Mouse (Mus musculus): ENCODE data around the gene Hs1bp3. TPM values are rescaled to one million over a fixed set of nuclear protein-coding genes. Genes with fewer than 3 reads are reported as not detected.

The Hs1bp3 gene
- polyA plus RNA-seq (2012; rRNA removed): 16.7 and 19.7 TPM in 2 replicates

DNA sequence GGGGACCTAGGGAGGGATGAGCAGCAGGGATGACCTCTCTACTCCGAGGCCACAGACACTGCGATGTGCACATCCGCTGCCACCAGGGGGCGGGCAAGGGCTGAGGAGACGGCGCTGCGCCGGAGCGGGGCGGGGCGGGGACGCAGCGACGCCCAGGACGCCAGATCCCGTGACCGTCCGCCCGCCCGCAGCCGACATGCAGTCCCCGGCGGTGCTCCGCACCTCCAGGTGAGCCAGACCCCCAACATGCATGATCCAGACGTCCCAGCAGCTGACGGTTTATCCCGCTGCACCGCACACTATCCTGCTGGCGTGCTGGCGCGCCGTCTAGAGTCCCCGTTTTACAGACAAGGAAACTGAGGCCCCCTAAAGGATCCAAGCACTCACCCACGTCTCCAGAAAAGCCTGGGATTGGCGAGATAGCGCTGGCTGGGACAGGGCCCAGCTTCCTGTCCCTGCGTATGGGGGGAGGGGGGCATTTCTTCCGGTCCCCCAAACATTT, at the start of gene Hs1bp3:
Hs1bp3 (plus strand) TSS at position 163 of the 502 bp plus-strand sequence.
- DNase-seq (ENCODE audit: low spot score): peak; percentile 77

DNA sequence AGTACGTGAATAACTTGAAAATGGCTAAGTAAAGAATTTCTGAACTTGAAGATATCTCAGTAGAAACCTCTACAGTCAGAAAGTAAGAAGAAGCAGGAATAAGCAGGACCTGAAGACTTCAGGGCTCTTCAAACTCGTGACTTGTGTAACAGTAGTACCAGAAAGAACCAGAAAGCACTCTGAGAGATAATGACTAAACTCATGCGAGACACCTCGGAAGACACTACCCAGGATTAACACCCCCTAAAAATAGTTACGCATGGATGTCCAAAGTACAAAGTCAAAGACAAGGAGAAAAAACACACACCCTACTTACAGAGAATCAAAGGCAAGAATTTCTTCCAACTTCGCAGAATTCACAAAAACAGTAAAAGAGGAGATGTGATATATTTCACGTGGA, 46.9 kb upstream of the Hs1bp3 start:
- no peak for DNase-seq (ENCODE audit: low spot score)

DNA sequence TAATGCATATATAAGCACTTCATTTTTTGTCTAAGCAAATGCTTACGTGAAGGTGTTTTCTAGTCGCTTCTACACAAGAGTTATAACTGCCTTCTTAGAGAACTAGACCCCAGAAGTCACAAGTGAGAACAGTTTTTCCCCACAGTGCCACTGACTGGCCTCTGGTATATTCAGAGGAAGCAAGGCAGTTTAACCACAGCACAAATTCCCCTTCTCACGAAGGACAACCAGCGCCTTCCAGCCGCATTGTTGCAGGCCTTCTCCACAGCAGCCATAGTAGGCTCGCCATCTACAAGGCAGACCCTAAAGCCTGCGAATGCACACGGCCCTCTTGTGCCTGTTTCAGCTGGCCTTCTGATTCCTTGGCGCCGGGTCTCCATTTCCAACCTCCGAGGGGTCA, 43.6 kb upstream of the Hs1bp3 start:
- DNase-seq (ENCODE audit: low spot score): no peak

DNA sequence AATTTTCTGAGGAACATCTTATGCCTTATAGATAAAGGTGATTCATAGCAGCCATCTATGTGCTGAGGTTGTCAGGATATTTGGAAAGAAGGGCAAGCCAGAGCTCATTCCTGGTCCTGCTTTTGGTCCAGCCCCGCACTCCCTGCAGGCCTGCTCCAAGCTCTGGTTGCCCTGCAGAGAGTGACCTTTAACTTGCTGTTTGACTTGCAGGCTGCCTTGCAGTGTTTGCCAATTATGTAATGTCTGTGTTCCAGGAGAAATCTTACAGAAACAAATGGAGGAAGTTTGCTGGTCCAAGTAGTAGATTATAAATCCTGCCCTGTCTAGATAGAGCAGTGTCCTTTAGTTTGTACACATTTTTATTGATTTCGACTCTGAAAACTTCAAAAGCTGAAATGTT, 41.8 kb upstream of the Hs1bp3 start:
- DNase-seq (ENCODE audit: low spot score): no peak

DNA sequence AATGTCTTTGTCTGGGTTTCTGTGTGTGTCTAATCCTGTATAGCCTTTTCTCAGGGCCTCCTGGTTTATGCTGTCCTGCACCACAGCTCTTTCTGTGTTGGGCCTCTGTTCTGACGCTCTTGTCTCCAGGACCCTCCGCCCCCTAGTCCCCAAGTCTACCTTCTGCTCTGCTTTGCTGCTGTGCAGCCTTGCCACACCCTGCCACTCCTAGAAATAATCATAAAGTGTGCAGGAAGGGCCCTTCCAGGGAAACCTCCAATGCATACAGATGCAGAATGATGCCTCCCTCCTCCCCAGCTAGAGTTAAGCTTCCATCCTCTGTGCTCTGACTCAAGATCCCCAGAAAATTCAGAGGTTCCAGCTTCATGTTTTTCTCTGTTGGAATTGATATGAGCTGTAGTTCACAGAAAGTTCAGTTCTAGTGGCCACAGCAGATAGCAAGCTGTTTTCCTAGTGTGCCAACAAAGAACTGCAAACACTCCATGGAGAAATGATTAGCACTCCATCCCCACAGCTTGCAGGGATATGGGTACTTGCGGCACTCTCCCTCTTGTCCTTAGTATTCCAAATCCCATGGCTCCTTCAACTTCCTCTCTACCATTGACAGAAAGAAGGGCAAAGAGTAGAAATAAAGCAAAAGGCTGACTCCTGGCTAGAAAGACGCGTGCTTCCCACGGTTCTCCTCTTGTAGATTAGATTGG, 39.6 kb upstream of the Hs1bp3 start:
- no peak for DNase-seq (ENCODE audit: low spot score)

DNA sequence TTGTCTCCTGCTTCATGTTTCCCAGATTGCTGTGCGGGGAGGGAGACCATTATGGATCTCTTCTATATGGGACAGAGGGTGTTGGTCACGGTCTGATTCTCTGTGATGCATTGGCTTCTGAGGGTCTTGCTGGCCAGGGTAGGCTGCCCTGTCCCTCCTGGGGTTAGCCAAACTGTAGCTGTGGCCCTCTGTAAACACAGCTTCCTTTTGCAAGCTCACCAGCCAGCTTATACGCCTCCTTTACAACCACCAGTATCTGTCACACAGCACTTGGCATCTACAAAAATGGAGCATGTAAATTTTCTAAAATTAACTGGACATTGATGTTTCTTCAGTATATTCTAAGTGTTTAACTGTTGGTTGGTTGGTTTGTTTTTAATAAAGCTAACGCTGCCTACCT, 37.8 kb upstream of the Hs1bp3 start:
- no peak for DNase-seq (ENCODE audit: low spot score)

DNA sequence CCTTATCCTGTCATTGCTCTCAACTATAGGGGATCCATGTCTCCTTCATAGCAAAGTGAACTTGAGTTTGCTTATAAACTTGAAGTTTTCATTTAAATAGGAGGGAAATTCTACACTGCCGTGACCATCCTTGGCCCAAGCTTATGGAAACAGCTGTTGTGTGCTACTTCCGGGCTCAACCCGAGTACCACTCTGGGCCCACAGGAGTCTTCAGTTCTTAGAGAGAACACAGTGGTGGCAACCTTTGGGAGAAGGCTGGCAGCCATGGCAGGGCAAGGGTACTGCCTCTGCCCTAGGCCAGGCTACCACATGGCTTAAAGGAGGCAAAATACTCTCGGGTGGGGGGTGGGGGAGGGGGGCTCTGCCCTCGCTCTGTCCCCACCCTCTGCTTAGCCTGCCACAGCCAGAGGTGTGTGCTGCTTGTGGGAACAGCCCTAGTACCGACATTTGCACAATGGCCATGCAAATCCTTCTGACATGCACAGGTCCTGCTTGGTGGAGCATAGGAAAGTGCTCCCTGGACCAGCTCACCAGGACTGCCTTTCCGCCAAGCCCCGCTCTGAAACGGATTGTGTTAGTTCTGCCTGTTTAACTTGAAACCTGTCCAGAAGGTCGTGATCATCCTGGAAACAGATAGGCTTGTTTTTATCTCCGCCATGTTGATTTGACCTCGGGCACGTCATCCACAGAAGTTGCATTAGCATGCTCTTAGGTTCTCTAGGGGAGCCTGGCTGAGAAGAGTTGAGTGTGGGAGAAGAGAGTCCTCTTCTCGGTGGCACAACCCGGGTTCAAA, 31.8 kb upstream of the Hs1bp3 start:
- no peak for DNase-seq (ENCODE audit: low spot score)

DNA sequence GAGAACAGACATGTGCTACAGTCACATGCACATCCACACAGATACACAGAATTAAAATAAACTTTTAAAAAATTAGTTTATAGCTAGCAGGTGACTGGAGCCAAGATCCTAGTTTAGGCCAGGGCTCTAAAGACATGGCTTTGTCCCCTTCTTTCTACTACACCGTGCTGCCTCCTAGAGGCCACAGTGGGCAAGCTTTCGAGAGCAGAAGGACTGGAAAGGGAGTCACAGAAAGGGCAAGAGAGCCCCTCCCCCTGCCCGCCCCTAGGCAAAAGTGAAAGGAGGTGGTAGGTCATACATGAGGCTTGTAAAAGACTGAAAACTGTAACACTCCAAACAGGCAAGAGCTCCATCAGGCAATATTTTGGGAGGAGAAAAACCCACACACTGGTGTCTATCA, 25.3 kb upstream of the Hs1bp3 start:
- no peak for DNase-seq (ENCODE audit: low spot score)

DNA sequence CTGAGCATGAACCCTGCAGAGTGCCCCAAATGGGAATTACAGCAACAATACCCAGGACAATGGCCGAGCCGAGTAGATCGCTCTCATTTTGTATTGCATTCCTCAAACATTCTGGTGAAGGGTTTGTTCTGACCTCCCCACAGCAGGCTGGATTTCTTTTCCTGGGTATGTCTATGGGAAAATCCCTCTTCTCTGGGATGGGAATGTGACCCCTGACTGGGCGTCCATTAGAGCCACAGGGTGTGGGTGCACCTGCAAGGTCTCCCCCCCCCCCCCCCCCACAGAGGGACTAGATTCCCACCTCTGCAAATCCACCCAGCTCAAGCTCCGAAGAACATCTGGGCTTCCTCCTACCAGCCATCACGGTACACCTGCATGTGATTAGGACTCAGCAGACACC, 24.1 kb upstream of the Hs1bp3 start:
- DNase-seq (ENCODE audit: low spot score): no peak

DNA sequence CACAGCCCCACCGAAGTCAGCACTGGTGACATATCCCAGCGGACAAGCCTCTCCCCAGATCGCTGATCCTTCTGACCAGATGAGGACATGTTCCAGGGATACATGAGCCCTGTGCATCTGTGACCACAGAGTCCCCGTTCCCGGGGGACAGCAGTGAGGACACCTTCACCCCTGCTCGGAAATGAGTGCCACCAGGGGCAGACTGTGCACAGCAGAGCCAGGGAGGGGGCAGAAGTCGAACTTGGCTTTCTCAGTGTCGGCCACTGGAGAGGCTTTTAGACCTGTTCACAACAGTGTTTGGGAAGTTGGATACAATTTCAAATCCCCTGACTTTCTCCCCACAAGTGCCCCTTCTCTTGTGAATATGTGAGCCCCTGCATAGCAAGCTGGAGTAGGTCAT, 23.7 kb upstream of the Hs1bp3 start:
- no peak for DNase-seq (ENCODE audit: low spot score)

DNA sequence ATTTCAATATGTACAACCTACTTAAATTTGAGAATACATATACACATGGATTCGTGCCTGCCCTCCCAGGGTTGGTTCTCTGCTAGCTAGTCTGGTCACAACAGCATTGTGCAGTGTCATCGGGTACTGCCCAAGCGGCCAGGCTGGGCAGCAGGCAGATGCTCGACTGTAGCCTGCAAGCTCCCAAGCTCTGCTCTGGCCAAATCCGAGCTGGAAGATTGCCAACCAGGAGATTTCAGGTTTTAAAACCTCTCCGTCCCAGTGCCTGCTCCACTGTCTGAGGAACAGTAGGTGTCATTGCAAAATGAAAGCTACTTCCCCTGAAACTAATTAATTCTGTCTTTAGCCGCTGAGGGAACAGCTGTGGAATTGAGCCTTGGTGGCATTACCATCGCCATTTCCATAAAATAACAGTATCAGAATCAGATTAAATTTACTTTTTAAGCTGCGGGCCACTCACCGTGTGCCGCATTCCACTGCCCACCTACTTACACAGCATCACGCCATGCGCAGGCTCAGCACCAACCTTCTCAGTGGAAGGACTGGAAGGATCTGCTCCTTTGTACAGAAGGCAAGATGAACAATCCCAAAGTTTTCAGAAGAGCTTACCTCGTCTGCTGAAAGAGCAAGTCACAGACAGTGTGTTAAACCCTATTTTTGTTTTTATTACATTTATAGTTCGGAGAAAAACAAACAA, 21.9 kb upstream of the Hs1bp3 start:
- no peak for DNase-seq (ENCODE audit: low spot score)

DNA sequence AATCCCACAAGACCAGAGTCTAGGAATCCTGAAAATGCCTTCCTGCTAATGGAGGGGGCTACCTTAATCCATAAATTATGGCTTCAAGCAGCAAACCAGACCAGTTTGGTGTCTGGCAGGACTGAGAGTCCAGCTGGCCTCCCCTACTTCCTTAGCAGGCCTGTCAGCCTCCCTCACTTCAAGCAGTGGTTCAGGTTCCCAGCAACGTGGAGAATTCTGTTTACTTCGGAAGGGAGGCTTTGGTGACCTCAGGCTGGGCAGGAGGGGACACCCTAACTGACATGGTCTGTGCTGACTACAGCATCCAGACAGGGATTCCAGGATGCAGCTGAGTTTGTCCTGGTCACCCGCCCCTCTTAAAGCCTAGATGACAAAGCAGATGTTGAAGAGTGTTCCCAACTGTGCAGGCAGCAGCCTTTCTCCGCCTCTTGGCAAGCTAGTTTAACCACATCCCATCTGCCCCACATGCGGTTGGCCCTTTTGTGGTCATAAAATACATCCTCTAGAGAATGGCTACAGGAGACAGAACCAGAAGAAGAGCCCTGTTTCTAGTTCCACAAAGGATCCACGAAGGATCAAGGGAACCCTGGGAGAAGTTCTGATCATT, 17.8 kb upstream of the Hs1bp3 start:
- no peak for DNase-seq (ENCODE audit: low spot score)

DNA sequence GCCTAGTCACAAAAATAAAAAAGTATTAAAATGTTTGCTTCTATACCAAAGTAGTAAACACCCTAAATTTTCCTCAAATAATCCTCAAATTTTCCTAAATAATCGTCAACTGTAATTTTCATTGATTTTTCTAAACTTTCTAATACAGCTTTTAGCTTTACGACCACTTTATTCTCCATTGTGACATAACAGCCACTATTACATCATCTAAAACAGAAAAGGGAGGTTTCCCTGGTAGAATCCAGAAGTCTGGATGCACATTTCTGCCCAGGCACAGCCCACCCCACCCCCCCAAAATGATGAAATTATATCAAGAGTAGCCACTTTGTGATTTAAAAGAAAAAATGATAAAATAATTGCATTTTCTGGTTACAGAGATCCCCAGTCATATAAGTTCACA, 17.1 kb upstream of the Hs1bp3 start:
- DNase-seq (ENCODE audit: low spot score): no peak

DNA sequence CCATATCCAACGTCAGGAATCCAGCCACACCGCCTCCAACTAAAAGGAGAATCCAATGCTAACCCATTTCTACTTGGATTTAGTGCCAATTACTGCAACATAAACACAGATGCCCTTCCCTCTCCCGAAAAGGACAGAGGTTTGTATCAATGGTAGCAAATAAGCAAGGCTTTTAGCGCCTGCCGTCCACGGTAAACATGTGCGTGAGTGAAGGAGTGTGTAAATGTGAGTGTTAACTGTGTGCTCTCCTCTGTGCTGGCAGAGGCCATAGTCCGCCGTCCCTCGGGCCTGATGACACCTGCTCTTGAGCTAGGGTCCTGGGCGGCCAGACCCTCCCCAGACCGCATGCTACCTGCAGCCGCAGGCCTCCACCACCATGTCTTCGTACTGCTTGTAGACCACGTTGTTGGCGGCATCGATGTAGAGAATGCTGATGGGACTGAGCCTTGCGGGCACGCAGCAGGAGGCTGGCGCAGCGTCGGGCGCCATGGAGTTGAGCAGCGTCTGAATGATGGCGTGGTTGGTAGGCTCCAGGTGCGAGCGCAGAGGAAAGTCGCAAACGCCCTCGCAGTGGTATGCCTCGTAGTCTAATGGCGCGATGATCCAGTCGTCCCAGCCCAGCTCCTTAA, 15.5 kb upstream of the Hs1bp3 start:
- no peak for DNase-seq (ENCODE audit: low spot score)

DNA sequence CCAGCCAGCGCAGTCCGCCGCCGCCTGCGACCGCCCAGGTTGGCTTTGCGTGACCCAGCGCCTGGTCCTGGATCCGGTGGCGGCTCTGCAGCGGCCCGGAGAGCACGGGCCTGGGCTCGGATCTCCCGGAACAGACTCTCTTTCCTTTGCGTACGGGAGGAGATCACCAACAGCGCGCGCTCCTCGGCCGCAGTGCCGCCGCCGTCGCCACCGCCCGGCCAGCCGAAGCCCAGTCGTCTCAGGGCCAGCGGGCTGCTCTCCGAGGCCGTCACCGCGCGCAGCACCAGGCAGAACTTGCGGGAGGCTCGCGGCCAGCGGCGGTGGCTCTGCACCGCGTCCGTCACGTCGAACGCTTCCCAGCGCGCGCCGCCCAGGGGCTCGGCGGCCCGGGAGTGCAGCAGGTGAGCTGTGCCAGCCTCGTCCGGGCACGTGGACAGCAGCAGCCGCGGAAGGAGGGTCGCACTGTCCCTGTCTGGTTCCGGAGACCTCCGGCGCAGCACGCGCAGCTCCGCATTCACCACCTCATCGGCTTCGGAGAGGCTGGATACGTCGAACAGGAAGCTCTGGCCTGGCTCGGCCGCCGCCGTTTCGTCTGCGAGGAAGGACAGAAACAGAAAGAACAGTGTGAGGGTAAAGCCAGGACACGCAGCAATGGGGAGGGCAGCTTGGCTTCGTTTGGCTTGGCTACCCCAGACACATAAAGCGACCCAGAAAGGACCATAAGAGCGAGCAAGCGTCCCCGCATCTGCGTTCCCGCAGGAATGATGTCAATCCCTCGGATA, 14.7 kb upstream of the Hs1bp3 start:
- DNase-seq (ENCODE audit: low spot score): no peak

DNA sequence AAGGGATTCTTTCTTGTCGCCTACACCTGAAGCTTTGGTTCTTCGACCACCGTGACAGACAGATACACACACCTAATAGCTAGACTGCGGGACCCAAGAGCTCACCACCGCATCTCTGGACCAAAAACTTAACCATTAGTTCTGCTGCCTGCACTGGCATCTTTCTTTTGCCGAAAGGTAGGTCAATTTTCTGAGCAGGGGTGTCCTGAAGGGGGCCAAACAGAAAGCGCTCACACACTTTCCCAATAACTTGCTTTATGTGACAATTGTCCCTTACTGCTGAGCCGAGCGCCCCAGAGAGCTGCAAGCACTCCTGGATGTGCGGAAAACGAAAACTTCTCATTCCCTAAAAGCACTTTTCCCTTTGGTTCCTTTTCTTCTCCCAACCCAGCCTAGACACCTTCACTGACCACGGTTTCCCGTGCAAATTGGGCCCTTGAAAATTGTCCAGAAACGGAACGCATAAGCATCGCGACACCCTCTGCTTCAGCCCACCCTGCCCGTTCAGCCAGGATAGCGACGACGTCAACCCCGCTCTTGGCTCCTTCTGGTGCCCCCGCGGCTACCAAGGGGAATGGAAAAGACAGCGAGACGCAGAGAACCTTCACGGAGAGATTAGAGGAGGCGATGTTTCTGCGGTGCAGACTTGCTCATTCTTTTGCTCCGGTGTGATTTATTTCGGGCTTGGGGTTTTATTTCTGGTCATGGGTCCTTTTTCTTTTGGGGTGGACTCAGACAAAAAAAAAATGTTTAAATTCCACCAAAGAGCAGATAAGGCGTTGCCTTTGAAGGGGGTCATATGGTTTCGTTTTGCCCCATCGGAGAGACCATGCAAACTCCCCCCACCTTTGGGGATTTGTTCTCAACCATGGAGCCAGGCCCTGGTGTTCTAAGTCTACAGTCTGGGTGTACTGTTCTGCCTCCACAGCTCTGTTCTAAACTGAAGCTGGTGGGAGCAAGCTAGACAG, 13.8 kb upstream of the Hs1bp3 start:
- no peak for DNase-seq (ENCODE audit: low spot score)

DNA sequence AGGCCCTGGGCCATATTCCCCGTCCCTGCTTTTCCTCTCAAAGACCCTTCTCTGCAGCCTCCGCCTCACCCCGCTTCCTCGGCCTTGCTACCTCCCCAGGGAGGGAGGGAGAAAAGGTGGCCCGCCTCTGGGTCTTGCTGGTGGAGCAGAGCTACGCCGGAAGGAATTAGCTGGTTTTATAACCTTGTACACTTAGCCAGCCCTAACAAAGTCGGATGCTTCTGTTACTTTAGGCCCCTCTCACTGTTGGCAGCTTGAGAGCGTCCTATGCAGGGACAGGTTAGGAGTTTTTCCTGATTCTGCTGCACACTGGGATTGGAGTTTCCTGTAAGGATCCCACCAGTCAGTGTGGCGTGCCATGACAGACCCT, 13.1 kb upstream of the Hs1bp3 start:
- no peak for DNase-seq (ENCODE audit: low spot score)

DNA sequence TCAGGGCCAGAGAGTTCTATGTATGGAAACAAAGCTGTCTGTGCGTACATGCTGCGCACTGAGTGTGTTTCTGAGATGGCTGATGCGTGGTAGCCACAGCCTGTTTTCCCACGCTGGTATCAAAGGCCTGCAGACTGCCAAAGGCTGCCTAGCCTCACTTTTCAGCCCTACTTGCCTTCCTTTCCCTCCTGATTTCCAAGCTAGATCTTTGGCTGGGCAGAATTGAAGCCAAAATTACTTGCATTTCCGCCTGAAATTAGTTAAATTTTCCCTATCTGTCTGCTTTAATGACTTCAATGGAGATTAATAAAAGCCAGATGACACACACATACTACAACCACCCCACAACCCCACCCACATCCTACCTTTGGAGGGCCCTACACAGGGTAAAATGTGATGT, 12.7 kb upstream of the Hs1bp3 start:
- no peak for DNase-seq (ENCODE audit: low spot score)

DNA sequence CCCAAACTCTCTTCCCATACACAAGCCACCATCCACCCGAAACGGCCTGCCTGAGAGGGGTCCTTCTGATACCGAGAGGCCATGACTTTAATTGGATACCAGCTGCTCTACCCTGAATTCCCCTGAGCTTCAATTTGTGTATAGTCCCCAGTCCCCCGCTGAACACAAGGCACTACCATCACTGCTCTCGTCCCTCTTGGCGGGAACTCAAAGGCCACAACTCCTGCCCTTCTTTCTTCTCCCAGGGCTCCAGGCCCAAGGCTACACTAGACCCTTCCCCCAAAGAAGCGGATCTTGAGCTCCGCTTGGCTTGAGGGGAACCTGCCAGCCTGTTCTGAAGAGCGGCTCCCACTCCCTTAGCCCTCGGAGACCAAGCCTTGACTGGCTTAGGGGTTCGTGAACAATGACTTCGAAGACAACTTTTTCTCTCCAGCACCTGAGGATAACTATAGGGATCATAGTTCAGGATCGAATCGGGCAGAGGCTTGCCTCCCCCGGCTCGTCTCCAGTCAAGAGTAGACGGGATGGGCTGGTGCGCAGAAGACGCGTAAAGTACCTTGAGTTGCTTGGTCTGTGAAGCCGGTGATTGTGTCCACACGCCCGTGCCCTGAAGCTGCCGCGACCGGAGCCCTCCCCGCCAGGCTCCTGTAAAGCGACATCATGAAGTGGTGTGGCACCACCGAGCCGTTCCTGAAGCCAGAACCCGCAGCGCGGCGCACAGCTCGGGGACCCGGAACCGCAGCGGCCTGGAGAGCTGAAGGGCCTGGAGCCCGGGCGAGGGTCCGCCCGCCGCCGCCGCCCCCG, 12.0 kb upstream of the Hs1bp3 start:
- no peak for DNase-seq (ENCODE audit: low spot score)
